Mouse (Mus musculus) left cerebral cortex, postnatal 36 days (tissue): ENCODE data around the gene Sumo3. TPM values are rescaled to one million over a fixed set of nuclear protein-coding genes. Genes with fewer than 3 reads are reported as not detected.

Experiments
- DNase-seq, 2 experiments: peaks; one replicate each; pipeline ENCODE4 v3.0.0; 2021 to 2022; ENCODE audit warnings: low spot score in 2 of 2, mixed read lengths in 1 of 2
- intact Hi-C: fragments of 180-260 bp; cut with DNase I; formaldehyde crosslinking; loops from one replicate; pipeline ENCODE4 v1.15.1; 2025
- total RNA-seq, 2 experiments: library from RNA; stranded (reverse); gene quantifications; 2 replicates each; pipeline ENCODE4 v1.2.3; 2021

Gene Sumo3
- total RNA-seq, 2 experiments from 2014 or later = 140 to 168 TPM

DNA sequence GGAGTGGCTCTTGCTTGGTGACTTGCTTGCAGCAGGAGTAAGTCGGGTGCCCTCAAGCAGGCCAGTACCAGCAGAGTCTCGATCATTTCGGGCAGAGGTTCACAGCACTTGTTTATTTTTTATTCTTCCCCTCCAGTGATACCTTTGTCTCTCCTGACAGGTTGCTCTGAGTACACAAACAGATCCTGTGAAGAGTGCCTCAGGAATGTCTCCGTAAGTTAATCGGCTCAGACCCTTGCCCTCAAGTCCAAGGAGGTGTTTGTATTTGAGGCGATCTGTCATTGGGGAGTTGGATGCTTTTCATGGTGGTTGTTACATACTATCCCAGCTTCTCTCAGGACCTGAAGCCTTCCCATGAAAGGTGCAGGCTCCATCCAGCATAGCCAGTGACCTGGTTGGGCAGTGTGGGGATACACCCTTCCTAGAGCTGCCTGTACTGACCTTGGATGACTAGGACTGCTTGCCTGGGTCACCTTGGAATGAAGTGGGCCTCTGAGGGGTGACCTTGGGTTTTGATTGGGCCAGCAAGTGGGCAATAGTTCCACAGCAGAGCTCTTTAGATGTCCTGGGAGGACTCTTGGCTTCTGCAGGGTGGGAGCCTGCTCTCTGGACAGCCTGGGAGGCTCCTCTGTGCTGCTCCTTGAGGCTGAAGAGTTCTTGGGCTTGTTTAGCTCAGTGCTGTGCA, 18.7 kb upstream of the Sumo3 start:
- no peak for DNase-seq
- intact Hi-C loops = loop anchor here (10.0 kb wide), 1 partner anchor 172 kb away; the partner anchor contains the start of gene Adarb1

DNA sequence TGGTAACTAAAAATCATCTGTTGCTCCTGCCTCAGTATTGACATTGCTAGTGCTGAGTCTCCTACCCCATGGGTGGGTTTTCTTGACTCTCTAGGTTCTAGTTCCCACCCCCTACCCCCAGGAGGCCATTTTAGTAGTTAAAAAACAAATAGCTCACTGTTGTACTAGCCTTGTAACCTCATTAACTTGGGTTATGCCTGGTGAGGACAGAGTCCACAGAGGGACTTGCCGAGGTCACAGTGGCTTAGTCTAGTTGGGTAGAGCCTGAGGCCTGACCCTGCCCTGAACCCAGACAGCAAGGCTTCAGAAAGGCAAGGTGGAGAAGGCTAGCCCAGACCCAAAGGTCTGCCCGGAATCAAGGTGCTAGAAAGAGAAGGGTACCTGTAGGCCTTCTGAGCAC, 17.9 kb upstream of the Sumo3 start:
- DNase-seq = no peak
- intact Hi-C loops = loop anchor here (10.0 kb wide), 1 partner anchor 173 kb away; the partner anchor contains the start of gene Adarb1

DNA sequence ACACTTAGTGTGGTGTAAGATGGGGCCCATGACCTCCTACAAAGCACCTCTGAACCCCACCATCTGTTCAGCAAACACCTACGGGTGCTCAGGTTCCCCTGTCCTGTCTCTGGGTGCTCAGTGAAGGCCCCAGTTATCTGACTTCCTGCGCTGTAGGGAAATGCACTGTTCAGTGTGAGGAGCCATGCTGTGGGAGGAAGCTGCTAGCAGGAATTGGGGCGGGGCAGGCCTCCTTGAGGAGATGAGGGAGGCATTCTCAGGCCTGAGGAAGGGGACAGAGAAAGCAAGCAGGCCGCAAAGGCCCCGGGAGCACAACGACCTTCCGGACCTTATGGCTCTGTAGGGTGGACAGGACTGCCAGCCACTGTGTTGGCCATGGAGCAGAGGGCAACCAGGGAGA, 16.8 kb upstream of the Sumo3 start:
- intact Hi-C loops = loop anchor here (10.0 kb wide), 1 partner anchor 174 kb away; the partner anchor contains the start of gene Adarb1
- DNase-seq = no peak

DNA sequence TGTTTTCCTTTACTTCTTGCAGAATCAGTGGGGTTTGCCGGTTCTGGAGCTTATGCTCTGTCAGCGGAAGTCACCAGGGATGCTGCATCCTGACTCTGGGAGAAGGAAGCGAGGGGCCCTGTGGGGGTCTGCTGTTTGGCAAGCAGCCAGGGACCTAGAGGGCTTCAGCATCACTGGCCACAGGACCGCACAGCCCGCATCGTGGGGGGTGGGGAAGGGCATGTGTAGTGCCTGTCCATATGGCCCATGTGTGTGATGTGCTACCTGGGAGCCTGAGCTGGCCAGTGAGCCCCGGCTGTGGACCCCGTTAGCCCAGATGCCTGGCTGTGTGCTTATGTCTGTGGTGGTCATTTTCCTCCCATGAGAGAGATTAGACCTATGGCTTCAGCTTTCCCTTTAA, 16.1 kb upstream of the Sumo3 start:
- DNase-seq = no peak
- intact Hi-C loops = loop anchor here (2.0 to 10.0 kb wide), 2 partner anchors 19 to 175 kb away; partner anchors contain the start of gene Adarb1

DNA sequence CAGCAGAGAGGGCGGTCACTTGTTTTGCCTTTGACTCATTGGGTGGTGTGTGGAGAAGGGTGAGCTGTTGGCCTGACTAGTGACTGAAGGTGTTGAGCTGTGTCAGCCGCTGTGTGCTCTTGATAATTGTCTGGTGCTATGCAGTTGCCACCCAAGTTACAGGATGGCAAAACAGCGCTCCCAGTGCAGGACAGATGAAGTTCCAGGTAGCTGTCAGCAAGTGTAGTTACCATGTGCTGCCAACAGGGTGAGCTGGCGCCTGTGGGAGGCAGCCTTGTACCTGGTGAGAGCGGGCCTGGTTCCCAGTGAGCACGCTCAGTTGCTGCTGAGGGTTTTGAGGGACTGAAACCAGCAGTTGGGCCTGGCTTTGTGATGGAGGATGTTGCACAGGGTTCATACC, 15.1 kb upstream of the Sumo3 start:
- peak in 1 of 2 experiments; percentile 53 for DNase-seq
- intact Hi-C loops = loop anchor here (2.0 kb wide), 1 partner anchor 18 kb away; no protein-coding TSS in a partner anchor

DNA sequence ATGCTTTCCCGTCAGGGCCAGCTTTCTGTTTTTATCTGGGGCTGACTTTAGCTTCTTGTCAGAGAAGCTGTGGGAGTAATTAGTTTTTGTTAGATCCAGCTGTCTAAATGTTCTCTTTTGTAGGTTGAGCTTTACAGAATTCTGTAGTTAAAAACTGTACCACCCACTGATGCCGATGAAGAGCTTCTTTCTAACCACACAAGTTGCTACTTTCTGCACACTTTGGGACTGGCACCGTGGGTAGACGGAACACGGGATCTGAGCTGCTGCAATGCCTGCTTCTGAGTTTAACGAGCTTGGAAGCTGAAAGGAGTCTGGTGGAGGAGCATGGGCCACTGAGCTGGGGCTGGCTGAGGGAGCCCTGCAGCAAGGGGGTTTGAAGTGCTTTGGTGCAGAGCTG, 14.4 kb upstream of the Sumo3 start:
- intact Hi-C loops = loop anchor here (2.0 kb wide), 1 partner anchor 17 kb away; no protein-coding TSS in a partner anchor
- peak; percentile 75 to 78 for DNase-seq

DNA sequence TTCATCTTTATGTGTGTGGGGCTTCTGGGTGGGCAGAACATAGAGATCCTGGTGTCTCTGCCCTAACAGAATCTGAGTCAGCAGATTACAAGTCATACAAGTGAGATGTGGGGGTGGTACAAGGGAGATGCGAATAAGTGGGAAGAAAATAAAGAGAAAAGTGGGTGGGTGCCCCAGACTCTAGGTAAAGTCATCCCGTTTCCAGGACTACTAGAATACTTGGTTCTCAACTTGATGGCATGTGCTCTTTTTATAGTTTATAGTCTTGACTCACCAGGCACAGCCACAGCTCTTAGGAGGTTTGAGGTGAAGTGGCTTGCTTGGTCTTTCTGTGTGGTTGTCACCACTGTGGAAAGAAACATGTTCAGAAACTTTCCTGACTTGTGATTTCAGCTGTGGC, 9.8 kb upstream of the Sumo3 start:
- intact Hi-C loops = no loop called here
- DNase-seq = no peak

DNA sequence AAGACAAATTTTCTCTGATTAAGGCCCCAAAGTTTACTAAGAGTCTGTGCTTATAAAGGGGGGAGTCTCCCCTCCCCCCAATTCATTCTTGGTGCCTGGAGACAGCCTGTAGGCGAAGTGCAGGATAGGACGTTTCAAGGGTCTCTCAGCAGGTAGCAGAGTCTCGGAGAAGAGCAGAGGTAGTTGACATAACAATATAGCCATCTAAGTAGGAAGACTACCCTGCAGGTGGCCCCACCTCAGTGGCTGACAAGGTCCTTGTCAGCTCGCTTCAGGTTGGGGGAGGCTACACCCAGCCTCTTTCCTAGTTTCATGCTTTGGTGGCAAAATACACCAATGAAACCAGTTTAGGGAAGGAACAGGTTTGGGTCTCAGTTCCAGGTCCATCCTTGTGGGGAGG, 2.9 kb upstream of the Sumo3 start:
- DNase-seq = no peak
- intact Hi-C loops = no loop called here

DNA sequence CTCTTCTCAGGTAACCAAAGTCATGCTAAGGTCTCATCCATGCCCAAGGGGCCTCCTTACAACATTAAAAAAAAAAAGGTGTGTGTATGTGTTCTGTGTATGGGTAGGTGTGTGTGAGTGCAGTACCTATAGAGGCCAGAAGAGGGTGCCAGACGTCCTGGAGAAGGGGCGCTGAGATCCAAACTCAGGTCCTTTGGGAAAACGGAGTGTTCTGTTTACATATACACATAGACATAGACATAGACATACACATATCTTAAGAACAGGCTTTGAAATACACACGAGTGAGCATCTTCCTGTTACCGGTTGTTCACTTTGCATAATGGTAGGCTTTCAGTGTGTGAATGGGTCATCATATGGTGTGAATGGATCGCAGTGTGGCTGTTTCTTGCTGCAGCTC, 1.8 kb upstream of the Sumo3 start:
- DNase-seq = no peak
- intact Hi-C loops = no loop called here

DNA sequence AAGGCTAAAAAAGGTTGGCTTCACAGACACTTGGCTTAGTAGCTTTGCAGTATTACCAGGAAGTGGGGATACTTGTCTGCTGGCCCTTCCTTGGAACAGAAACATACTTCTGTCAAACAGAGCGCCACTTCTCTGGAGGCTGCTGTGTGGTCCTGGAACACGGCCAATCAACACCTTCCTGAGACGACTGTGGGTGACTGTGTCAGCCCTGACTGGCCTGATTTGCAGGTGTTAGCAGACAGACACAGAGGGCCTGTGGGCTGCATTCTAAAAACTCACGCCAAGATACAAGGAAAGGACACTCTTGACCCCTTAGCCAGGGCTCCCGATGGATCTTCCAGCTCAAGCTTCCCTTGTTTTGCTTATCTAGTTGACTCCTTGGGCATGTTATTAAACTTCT, 939 bp upstream of the Sumo3 start:
- no peak for DNase-seq

DNA sequence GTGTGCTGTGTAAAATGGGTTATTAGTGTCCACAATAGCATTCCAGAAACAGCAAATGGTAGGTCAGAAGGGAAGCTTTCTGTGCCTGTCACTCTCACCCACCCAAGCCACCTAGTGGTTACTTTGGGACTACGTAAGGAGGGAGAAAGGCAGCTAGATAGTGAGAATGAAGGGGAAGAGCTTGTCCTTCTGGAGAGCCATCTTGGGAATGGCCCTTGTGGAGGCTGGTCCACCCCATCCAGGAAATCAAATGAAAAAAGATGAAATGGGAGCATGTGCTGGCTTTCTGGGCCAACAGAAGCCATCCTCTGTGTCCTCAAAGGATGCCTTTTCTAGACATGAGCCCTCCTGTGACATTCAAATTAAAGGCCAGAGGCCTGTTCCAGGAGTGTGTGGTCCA, 529 bp upstream of the Sumo3 start:
- DNase-seq = no peak
- intact Hi-C loops = no loop called here

More for the DNA sequence above, 939 bp upstream of the Sumo3 start:
- intact Hi-C loops = no loop called here

DNA sequence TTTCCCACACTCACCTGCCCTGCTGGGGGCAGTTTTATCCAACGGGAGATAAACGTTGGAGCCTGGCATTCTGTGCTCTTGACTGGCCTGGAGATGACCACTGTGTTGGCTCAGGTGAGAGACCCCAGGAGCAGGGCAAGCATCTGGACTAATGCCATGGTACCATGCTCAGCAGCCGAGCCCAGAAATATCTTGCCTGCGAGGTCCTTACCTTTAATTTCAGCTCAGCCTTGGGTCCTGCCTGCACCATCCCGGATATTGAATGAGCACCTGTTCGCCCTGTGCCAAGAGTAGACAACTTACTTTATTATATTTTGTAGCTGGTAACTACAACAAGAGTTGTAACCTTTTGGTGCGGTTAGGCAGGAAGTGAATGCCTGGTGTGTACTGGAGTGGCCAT, 958 bp downstream of the Sumo3 start:
- intact Hi-C loops = no loop called here
- no peak for DNase-seq

DNA sequence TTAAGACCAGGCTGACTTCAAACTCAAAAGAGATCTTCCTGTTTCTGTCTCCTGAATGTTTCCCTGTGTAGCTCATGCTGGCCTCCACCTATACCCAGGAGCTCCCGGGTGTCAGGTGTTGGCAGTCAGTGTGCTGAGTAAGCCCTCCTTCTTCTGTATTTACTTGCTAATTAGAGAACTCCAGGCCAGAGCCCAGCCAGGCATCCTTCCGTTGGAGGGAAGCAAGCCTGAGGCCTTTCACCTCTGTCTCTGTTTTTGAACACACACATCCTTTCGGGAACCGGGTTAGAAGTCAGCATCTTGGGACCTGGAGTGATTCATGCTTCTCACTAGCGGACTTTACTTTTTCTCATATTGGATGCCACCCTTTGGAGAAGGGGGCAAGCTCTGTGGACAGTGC, 1.5 kb downstream of the Sumo3 start:
- intact Hi-C loops = no loop called here
- no peak for DNase-seq

DNA sequence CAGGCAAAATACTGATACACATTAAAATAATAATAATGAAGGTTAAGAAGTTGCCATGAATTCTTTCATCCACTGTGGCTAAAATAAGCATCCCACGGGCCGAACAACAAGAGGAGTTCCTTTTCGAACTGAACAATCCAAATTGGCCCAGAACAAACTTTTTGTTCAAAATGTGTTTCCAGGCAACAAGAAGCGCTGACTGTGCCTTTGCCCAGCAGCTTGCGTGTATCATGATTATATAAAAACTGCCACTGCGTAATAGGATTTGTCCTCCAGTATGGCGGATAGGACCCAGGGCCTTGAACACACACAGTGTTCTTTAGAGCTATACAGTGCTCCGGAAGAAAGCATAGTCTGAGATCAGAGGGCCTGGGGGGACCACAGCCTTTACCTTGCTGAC, 2.7 kb downstream of the Sumo3 start:
- DNase-seq = no peak
- intact Hi-C loops = loop anchor here (2.0 kb wide), 1 partner anchor 18 kb away; no protein-coding TSS in a partner anchor

DNA sequence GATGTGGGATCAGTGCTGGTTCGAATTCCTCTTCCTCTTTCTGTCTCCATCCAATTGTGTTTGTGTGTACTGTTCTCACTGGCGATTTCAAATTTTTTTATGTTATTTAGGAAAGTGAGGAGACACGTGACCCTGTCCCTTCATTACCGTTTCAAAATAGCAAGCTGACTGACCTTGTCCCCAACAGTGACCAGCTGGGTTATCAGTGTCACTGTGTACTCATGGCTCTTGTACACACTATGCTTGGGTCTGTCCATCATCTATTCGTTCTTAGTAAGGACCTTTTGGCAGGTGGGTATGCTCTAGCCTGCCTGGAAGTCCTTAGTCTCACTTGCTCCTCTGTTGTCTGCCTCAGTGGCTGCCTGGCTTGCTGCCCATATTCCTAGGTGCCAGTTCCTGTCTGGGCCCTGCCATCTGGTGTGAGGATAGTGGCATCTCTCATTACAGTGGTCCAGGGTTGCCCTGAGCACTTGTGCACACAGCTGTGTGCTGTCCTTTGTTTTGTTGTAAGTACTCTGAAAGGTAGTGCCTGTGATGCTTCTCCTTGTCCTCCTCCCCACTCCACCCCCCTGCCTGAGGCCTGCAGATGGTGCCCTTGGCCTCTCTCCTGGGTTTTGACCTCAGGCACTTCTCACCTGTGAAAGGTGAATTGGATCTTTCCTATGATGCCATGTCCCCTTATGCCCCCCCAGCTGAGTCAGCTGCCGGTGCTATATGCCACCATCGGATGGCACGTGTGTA, 4.5 kb downstream of the Sumo3 start:
- DNase-seq = no peak
- intact Hi-C loops = no loop called here

DNA sequence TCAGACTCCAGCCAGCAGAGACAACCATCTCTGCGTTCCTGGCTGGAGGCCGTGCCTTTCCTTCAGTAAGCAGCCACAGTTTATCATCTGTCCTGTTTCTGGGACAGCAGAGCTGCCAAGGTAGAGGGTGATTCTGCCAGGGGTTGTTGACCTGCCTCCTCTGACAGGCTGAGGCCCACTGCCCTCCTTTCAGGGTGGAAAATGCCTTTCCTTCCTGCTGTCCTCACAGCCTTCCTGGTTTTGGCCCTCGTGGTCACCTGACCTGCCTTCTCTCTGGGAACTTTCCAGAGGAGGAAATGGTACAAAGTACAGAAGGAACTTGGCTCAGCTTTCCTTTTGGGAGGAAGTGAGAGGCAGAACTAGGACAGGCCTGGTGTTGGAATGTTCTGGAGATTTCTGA, 7.5 kb downstream of the Sumo3 start:
- intact Hi-C loops = no loop called here
- no peak for DNase-seq

DNA sequence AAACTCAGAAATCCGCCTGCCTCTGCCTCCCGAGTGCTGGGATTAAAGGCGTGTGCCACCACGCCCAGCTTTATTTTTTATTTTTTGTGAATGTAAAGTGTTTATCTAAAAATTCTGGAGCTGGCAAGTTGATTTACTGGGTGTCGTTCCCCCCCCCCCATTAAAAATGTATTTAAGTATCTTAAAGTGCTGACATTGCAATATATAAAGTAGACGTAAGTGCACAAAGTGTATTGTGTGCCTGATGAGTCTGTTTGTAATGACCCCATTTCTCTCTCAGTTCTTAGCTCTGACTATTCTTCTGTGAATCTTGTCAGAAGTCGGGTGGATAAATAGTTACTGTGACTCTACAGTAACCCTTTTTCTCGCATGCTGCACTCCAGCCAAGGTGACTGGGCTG, 9.8 kb downstream of the Sumo3 start:
- no peak for DNase-seq
- intact Hi-C loops = no loop called here

DNA sequence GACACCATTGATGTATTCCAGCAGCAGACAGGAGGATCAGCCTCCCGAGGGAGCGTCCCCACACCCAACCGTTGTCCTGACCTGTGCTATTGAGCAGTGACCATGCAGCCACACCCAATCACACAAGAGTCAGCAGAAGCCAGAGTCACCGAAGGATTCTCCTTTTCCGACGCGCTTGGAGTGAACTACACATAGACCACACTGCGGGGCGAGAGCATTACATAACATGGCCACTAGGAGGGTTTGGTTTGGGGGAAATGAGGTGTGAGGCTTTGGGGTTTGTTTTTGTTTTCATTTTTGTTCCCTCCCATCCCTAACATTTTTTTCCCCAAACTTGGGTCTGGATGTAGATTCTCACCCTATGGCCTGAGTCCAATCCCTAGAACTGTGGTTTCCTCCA, 10.3 kb downstream of the Sumo3 start:
- intact Hi-C loops = no loop called here
- DNase-seq = no peak

DNA sequence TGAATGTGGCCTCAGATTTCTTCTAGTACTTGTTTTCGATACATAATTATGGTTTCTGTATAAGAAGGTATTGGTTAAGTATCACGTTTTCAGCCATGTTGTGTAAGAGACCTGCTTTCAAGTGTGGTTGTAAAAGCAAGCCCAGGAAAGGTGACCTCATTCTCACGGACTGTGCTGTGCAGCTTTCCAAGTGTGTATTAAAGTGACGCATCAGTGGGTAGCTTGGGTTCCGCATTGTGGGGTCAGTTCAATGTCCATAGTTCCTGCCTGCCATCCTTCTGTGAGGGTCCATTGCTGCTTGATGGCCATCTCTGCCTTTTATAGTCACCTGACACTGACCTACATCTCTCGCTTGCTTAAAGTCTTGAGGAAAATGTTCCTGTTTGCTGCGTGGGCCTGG, 11.0 kb downstream of the Sumo3 start:
- no peak for DNase-seq
- intact Hi-C loops = no loop called here

DNA sequence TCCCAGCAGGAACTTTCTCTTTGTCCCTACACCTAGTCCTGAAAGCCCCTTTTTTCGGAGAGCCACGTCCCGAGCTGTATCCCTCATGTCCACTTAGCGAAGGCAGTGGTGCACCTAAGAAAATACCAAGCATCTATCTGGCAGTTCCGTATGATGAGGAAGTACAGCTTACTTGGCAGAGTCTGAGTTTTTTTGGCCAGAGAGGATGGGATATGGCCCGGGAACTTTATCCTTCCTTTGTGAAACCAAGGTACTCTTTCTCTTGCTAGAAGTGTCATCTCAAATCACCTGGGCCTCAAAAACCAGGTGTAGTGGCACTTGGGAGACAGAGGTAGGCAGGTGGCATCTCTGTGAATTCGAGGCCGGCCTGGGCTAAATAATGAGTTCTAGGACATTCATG, 15.6 kb downstream of the Sumo3 start:
- DNase-seq = no peak
- intact Hi-C loops = loop anchor here (5.0 kb wide), 1 partner anchor 104 kb away; the partner anchor contains the start of gene Fam207a
